Mouse (Mus musculus): ENCODE results near the gene Fblim1. TPM values are rescaled to one million over a fixed set of nuclear protein-coding genes. Genes with fewer than 3 reads are reported as not detected.

The Fblim1 gene
- polyA plus RNA-seq, 1 experiment = 45.7 TPM

- Histone ChIP-seq H3K4me1 (ENCODE audit: control insufficient read depth, insufficient read depth, low read length) (peaks cover under 1% of the 10 kb centered on the region; the same call in 1 of the 2 replicates), H3K4me3 (replicated peaks; ENCODE audit: extremely low read depth, low read depth, low read length) (no peak overlapping the region)
- TF ChIP-seq CTCF (IDR thresholded peaks at IDR 0.05; ENCODE audit: insufficient read depth, low read length) (no peak), POLR2A (IDR thresholded peaks at IDR 0.05; ENCODE audit: borderline replicate concordance, extremely low read depth, low read depth, low read length) (no peak)
- no peak for DNase-seq
- WGBS = 78% methylated on average over 14 of the region's 14 CpGs
Measured at GRCm38 (mm10) chr4:141628661-141629060, 22.8 kb upstream of the Fblim1 start.

GRCm38 (mm10) chr4:141627502-141627901, 21.6 kb upstream of the Fblim1 start:
- H3K4me1 ChIP-seq (ENCODE audit: control insufficient read depth, insufficient read depth, low read length) = peaks cover 4% of the 10 kb centered on the region; the same call in 1 of the 2 replicates
- 88% methylated on average over 5 of the region's 5 CpGs for WGBS
- H3K4me3 ChIP-seq (replicated peaks; ENCODE audit: extremely low read depth, low read depth, low read length) = no peak overlapping the region
- TF ChIP-seq POLR2A (IDR thresholded peaks at IDR 0.05; ENCODE audit: borderline replicate concordance, extremely low read depth, low read depth, low read length) (no peak), CTCF (IDR thresholded peaks at IDR 0.05; ENCODE audit: insufficient read depth, low read length) (no peak)
- no peak for DNase-seq

GRCm38 (mm10) chr4:141625774-141626550, 20.1 kb upstream of the Fblim1 start:
- no peak overlapping the region for H3K4me3 ChIP-seq (replicated peaks; ENCODE audit: extremely low read depth, low read depth, low read length)
- 88% methylated on average over 16 of the region's 16 CpGs for WGBS
- no peak for DNase-seq
- H3K4me1 ChIP-seq (ENCODE audit: control insufficient read depth, insufficient read depth, low read length) = peaks cover 4% of the 10 kb centered on the region; the same call in 1 of the 2 replicates
- TF ChIP-seq POLR2A (IDR thresholded peaks at IDR 0.05; ENCODE audit: borderline replicate concordance, extremely low read depth, low read depth, low read length) (no peak), CTCF (IDR thresholded peaks at IDR 0.05; ENCODE audit: insufficient read depth, low read length) (no peak)

- Histone ChIP-seq H3K4me3 (replicated peaks; ENCODE audit: extremely low read depth, low read depth, low read length) (no peak overlapping the region), H3K4me1 (ENCODE audit: control insufficient read depth, insufficient read depth, low read length) (peaks cover 4% of the 10 kb centered on the region; the same call in 1 of the 2 replicates)
- 71% methylated on average over 19 of the region's 19 CpGs for WGBS
- peak; percentile 28 for DNase-seq
- peak; percentile 66 for TF ChIP-seq CTCF (IDR thresholded peaks at IDR 0.05; ENCODE audit: insufficient read depth, low read length)
- no peak for TF ChIP-seq POLR2A (IDR thresholded peaks at IDR 0.05; ENCODE audit: borderline replicate concordance, extremely low read depth, low read depth, low read length)
Measured at GRCm38 (mm10) chr4:141624983-141625773, 19.3 kb upstream of the Fblim1 start.

- peaks cover 4% of the 10 kb centered on the region; the same call in 1 of the 2 replicates for H3K4me1 ChIP-seq (ENCODE audit: control insufficient read depth, insufficient read depth, low read length)
- TF ChIP-seq CTCF (IDR thresholded peaks at IDR 0.05; ENCODE audit: insufficient read depth, low read length) (no peak), POLR2A (IDR thresholded peaks at IDR 0.05; ENCODE audit: borderline replicate concordance, extremely low read depth, low read depth, low read length) (no peak)
- WGBS = 78% methylated on average over 8 of the region's 8 CpGs
- H3K4me3 ChIP-seq (replicated peaks; ENCODE audit: extremely low read depth, low read depth, low read length) = no peak overlapping the region
- DNase-seq = no peak
Measured at GRCm38 (mm10) chr4:141624134-141624533, 18.2 kb upstream of the Fblim1 start.

- 20% methylated on average over 1 of the region's 1 CpGs for WGBS
- TF ChIP-seq CTCF (IDR thresholded peaks at IDR 0.05; ENCODE audit: insufficient read depth, low read length) (no peak), POLR2A (IDR thresholded peaks at IDR 0.05; ENCODE audit: borderline replicate concordance, extremely low read depth, low read depth, low read length) (no peak)
- DNase-seq = peak; percentile 31
- H3K4me3 ChIP-seq (replicated peaks; ENCODE audit: extremely low read depth, low read depth, low read length) = no peak within 1 kb of the TSS
- peaks cover 8% of the 10 kb centered on the region for H3K4me1 ChIP-seq (ENCODE audit: control insufficient read depth, insufficient read depth, low read length)
Measured at GRCm38 (mm10) chr4:141623666-141624065, 17.8 kb upstream of the Fblim1 start, which contains the start of gene Slc25a34. TSS of gene Slc25a34 (minus strand) at chr4:141623821.

GRCm38 (mm10) chr4:141623037-141623436, 17.1 kb upstream of the Fblim1 start:
- no peak overlapping the region for H3K4me3 ChIP-seq (replicated peaks; ENCODE audit: extremely low read depth, low read depth, low read length)
- peaks cover 8% of the 10 kb centered on the region for H3K4me1 ChIP-seq (ENCODE audit: control insufficient read depth, insufficient read depth, low read length)
- 84% methylated on average over 11 of the region's 11 CpGs for WGBS
- no peak for TF ChIP-seq POLR2A (IDR thresholded peaks at IDR 0.05; ENCODE audit: borderline replicate concordance, extremely low read depth, low read depth, low read length)
- no peak for TF ChIP-seq CTCF (IDR thresholded peaks at IDR 0.05; ENCODE audit: insufficient read depth, low read length)
- no peak for DNase-seq

- Histone ChIP-seq H3K4me3 (replicated peaks; ENCODE audit: extremely low read depth, low read depth, low read length) (no peak overlapping the region), H3K4me1 (ENCODE audit: control insufficient read depth, insufficient read depth, low read length) (peaks cover 10% of the 10 kb centered on the region)
- TF ChIP-seq CTCF (IDR thresholded peaks at IDR 0.05; ENCODE audit: insufficient read depth, low read length) = no peak
- no peak for TF ChIP-seq POLR2A (IDR thresholded peaks at IDR 0.05; ENCODE audit: borderline replicate concordance, extremely low read depth, low read depth, low read length)
- 69% methylated on average over 5 of the region's 5 CpGs for WGBS
- no peak for DNase-seq
Measured at GRCm38 (mm10) chr4:141622580-141622979, 16.7 kb upstream of the Fblim1 start.

- DNase-seq = no peak
- peaks cover 13% of the 10 kb centered on the region for H3K4me1 ChIP-seq (ENCODE audit: control insufficient read depth, insufficient read depth, low read length)
- TF ChIP-seq CTCF (IDR thresholded peaks at IDR 0.05; ENCODE audit: insufficient read depth, low read length) = no peak
- H3K4me3 ChIP-seq (replicated peaks; ENCODE audit: extremely low read depth, low read depth, low read length) = no peak overlapping the region
- 84% methylated on average over 8 of the region's 8 CpGs for WGBS
Measured at GRCm38 (mm10) chr4:141622091-141622490, 16.2 kb upstream of the Fblim1 start.

Data from lung, adult 2 months (tissue).